Mouse (Mus musculus) liver, embryonic 14.5 days (tissue): ENCODE results near the gene Wdfy4. TPM values are rescaled to one million over a fixed set of nuclear protein-coding genes. Genes with fewer than 3 reads are reported as not detected.

Source experiments
- ATAC-seq: fragments of 200-750 bp; cut with Nextera tagmentation; 2 replicates; pipeline ENCODE4 v1.8.0; 2017; ENCODE audit warnings: moderate number of reproducible peaks, mild to moderate bottlenecking, moderate library complexity; ENCODE audit not compliant: insufficient read depth
- DNase-seq, 3 experiments: peaks; one replicate each; pipeline ENCODE4 v3.0.0-alpha.2; 2012 to 2013; ENCODE audit warnings: low read depth in 3 of 3, low spot score in 3 of 3
- H3K27ac ChIP-seq: fragments of 300-500 bp; sonication (generic); 2 replicates; pipeline ENCODE4 v1.5.1; 2014; ENCODE audit warnings: moderate library complexity, mild to moderate bottlenecking, control low read depth, inconsistent platforms
- H3K27me3 ChIP-seq: fragments of 300-500 bp; sonication (generic); 2 replicates; pipeline ENCODE4 v1.6.1; 2014; ENCODE audit warnings: mild to moderate bottlenecking, low read length, moderate library complexity; ENCODE audit not compliant: control insufficient read depth, insufficient read depth
- H3K36me3 ChIP-seq: fragments of 300-500 bp; sonication (generic); replicated peaks from 2 replicates; pipeline ENCODE4 v1.6.1; 2014; ENCODE audit warnings: low read depth; ENCODE audit not compliant: control insufficient read depth, insufficient read depth
- H3K4me1 ChIP-seq, 2 experiments: fragments of 200-500 bp in 1 of 2; fragments of 300-500 bp in 1 of 2; sonication (generic) in 1 of 2; replicated peaks; 2 replicates each; pipeline ENCODE4 v1.6.1; 2012 to 2014; ENCODE audit warnings: antibody characterized with exemption in 1 of 2, inconsistent platforms in 1 of 2, low read length in 1 of 2; ENCODE audit not compliant: control insufficient read depth in 2 of 2, insufficient read depth in 2 of 2
- H3K4me2 ChIP-seq: fragments of 300-500 bp; sonication (generic); 2 replicates; pipeline ENCODE4 v1.6.1; 2014; ENCODE audit warnings: low read depth, mild to moderate bottlenecking, control low read depth, moderate library complexity
- H3K4me3 ChIP-seq, 2 experiments: fragments of 200-500 bp in 1 of 2; fragments of 300-500 bp in 1 of 2; sonication (generic) in 1 of 2; 2 replicates each; pipeline ENCODE4 v1.5.1; 2012 to 2014; ENCODE audit warnings: low read depth in 2 of 2, low read length in 2 of 2, mild to moderate bottlenecking in 2 of 2, control low read depth in 1 of 2, inconsistent platforms in 1 of 2, moderate library complexity in 1 of 2; ENCODE audit not compliant: insufficient read depth in 1 of 2
- H3K9ac ChIP-seq: fragments of 300-500 bp; sonication (generic); replicated peaks from 2 replicates; pipeline ENCODE4 v1.6.1; 2014; ENCODE audit warnings: mild to moderate bottlenecking, control low read depth, moderate library complexity
- H3K9me3 ChIP-seq: fragments of 300-500 bp; sonication (generic); 2 replicates; pipeline ENCODE4 v1.6.1; 2016; ENCODE audit warnings: low read length, mixed read lengths; ENCODE audit not compliant: control insufficient read depth
- CTCF ChIP-seq: IDR thresholded peaks from 2 replicates; pipeline ENCODE4 v1.5.1; 2016; ENCODE audit warnings: antibody characterized with exemption, low read depth, control low read depth
- EP300 ChIP-seq: IDR thresholded peaks from 2 replicates; pipeline ENCODE4 v1.6.1; 2016; ENCODE audit warnings: antibody characterized with exemption, low read depth
- WGBS: fragments of 180-500 bp; shearing (Covaris S2); extraction: QIAGEN DNeasy Blood & Tissue Kit; methylation state at CpG from one replicate; pipeline ENCODE4 v1.1.7; 2014; ENCODE audit not compliant: insufficient replicate concordance; 5-methylcytosine and 5-hydroxymethylcytosine counted together
- polyA plus RNA-seq, 2 experiments: library from polyadenylated mRNA; depleted of rRNA in 1 of 2; stranded (reverse) in 1 of 2; unstranded in 1 of 2; fragments of >200 nt; fragmentation: Nextera tagmentation in 1 of 2; extraction: Ambion mirVana in 1 of 2; gene quantifications; 2 replicates each; pipeline versions ENCODE4 v1.2.1 to v1.2.3; 2012 to 2014

Wdfy4 gene
- polyA plus RNA-seq, 2 experiments, result 1.2 TPM

DNA sequence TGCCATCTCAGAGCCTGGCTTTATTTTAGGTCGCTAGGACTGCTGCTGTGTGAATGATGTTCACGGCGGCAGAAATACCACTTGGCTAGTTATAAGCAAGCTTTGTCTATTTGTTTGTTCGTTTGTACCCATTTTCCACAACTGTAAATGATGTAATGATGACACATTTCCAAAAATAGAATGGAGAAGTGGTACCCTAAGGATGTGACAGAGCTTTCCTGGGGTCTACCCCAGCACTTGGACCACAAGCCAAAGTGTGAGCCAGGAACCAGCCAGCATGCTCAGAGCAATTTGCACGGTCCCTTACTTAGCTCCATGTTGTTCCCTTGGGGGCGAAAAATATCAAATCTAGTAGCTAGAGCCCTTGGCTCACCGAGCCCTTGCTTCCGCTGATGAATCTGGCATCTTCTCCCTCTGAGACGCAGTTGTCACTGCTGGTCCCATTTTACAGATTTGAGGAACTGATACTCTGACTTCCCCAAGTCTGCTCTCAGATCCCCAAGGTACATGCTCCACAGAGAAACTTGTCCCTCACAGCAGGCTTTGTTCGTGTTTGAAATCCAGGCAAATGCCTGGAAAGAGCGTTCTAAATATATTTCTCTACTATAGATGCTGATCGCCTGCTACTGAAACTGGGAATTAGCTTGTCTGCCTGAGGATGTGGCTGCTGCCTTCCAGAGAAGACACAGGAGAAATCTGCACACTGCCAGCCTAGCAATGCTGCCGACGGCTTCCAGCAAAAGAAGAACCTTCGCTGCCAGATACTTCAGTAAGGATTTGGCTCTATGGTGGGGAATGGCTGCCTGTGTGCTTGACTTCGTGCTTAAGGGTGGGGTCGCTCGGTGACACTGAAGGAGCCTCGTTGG lies 31.3 kb upstream of the Wdfy4 start:
- no peaks in the 10 kb centered on the region for H3K9me3 ChIP-seq
- no peak for DNase-seq
- H3K27ac ChIP-seq, result no peak overlapping the region
- H3K9ac ChIP-seq, result no peak overlapping the region
- peaks cover 3 to 12% of the 10 kb centered on the region in 2 experiments; a peak in 3 of 4 replicates for H3K4me1 ChIP-seq
- TF ChIP-seq EP300 (no peak), CTCF (no peak)
- H3K27me3 ChIP-seq, result no peaks in the 10 kb centered on the region
- ATAC-seq, result no peak
- no peak overlapping the region for H3K4me2 ChIP-seq
- no peaks in the 10 kb centered on the region for H3K36me3 ChIP-seq
- no peak overlapping the region for H3K4me3 ChIP-seq
- WGBS, result 56% methylated on average over 19 of the region's 19 CpGs

DNA sequence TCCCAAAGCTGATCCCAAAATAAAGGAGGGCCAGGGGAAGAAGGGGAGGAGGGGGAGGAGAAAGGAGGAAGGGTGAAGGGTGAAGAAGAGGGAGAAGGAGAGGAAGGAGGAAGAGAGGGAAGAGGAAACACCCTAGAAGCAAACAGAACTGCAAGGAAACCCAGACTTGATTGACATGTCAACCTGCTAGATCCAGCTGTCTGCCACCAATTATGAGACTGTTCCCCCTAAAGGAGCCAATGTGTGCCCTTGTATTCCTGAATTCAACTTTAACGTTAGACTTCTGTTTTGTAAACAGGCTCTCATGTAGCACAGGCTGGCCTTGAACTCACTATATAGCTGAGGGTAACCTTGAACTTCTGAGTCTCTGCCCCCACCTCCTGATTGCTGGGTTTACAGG lies 29.9 kb upstream of the Wdfy4 start:
- H3K9me3 ChIP-seq, result no peaks in the 10 kb centered on the region
- no peak overlapping the region for H3K4me2 ChIP-seq
- H3K4me3 ChIP-seq, result no peak overlapping the region
- no peak overlapping the region for H3K9ac ChIP-seq
- no peaks in the 10 kb centered on the region for H3K27me3 ChIP-seq
- no peaks in the 10 kb centered on the region for H3K36me3 ChIP-seq
- WGBS, result 45% methylated on average over 1 of the region's 1 CpGs
- no peak for ATAC-seq
- peaks cover 3 to 12% of the 10 kb centered on the region in 2 experiments; a peak in 3 of 4 replicates for H3K4me1 ChIP-seq
- no peak for DNase-seq
- TF ChIP-seq EP300 (no peak), CTCF (no peak)
- no peak overlapping the region for H3K27ac ChIP-seq

GRCm38 (mm10) chr14:33214767-33215128 lies 29.4 kb upstream of the Wdfy4 start:
- Histone ChIP-seq H3K9ac (no peak overlapping the region), H3K4me2 (no peak overlapping the region), H3K27ac (no peak overlapping the region), H3K36me3 (no peaks in the 10 kb centered on the region), H3K4me1 (peaks cover 3 to 12% of the 10 kb centered on the region in 2 experiments; a peak in 3 of 4 replicates), H3K4me3 (no peak overlapping the region), H3K9me3 (no peaks in the 10 kb centered on the region), H3K27me3 (no peaks in the 10 kb centered on the region)
- TF ChIP-seq EP300, result no peak
- no peak for TF ChIP-seq CTCF
- DNase-seq (no peak), ATAC-seq (peak; percentile 29; the same call in 1 of the 2 replicates)
- 11% methylated on average over 4 of the region's 4 CpGs for WGBS

DNA sequence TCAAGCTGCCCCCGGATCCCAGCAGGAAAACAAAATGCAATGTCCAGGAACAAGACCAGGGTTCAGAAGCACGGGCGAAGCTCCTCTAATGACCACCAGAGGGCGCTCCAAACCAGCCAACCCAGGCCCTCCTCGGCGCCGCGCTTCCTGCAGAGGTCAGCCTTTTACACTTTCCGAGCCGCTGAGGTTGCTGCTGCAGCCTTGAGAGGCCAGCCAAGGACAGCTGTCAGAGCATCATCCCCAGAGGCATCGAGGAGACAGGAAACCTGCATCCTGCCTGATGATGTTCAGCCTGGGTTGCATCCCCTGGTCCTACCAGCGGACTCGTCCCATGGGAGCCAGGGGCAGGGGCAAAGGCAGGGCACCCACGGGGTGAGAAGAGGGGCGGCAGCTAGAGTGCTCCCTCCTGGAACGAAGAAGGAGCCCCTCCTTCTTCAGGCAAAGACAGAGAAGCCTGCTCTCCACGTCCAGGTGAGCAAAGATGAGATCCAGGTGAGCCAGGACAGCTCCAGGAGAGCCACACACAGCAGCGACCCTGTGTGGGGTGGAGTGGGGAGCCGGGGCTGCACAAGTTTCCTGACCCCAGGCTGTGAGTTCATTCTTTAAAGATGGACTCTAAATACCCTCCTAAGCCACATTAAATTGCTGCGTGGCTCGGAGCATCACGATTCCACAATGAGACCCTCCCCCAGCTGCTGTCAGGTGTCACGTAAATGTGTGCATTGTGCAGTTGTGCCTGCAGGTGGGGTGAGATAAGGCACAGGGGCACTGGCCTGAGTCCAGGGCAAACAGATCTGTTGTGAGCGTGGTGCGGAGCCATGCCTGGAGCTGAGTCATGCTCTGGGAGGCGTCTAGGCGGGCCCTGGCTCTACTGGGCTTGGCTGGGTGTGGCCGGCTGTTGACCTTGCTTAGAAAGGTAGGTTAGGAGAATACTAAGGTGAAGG lies 28.8 kb upstream of the Wdfy4 start, which contains the start of gene Arhgap22:
Arhgap22 (plus strand) TSS at position 204 of the 944 bp plus-strand sequence.
- Histone ChIP-seq H3K4me1 (peaks cover 3 to 12% of the 10 kb centered on the region in 2 experiments; a peak in 3 of 4 replicates), H3K9ac (no peak within 1 kb of the TSS), H3K9me3 (no peaks in the 10 kb centered on the region), H3K27ac (no peak within 1 kb of the TSS), H3K27me3 (no peaks in the 10 kb centered on the region), H3K4me3 (no peak within 1 kb of the TSS), H3K36me3 (no peaks in the 10 kb centered on the region), H3K4me2 (peak within 1 kb of the TSS; percentile 34)
- DNase-seq (peak; percentile 34 to 52 (median 42)), ATAC-seq (peak; percentile 83)
- TF ChIP-seq EP300 (no peak), CTCF (peak; percentile 98)
- 9% methylated on average over 28 of the region's 28 CpGs for WGBS

GRCm38 (mm10) chr14:33212958-33213309 lies 27.6 kb upstream of the Wdfy4 start:
- DNase-seq (no peak), ATAC-seq (no peak)
- 73% methylated on average over 12 of the region's 12 CpGs for WGBS
- Histone ChIP-seq H3K27ac (no peak overlapping the region), H3K9me3 (no peaks in the 10 kb centered on the region), H3K36me3 (no peaks in the 10 kb centered on the region), H3K9ac (no peak overlapping the region), H3K27me3 (no peaks in the 10 kb centered on the region), H3K4me1 (peaks cover 3 to 12% of the 10 kb centered on the region in 2 experiments; a peak in 3 of 4 replicates), H3K4me2 (no peak overlapping the region), H3K4me3 (no peak overlapping the region)
- TF ChIP-seq EP300 (no peak), CTCF (no peak)
